Mouse (Mus musculus) stomach, adult 2 months (tissue): Measurements from ENCODE around the gene Olfr917. TPM values are rescaled to one million over a fixed set of nuclear protein-coding genes. Genes with fewer than 3 reads are reported as not detected.

Experiments used
- polyA plus RNA-seq: library from polyadenylated mRNA; depleted of rRNA; stranded (reverse); fragments of >200 nt; gene quantifications from 2 replicates; pipeline ENCODE4 v1.2.3, GENCODE M21; 2012; rRNA removed

Gene Olfr917
- not detected in 2 replicates for polyA plus RNA-seq

DNA sequence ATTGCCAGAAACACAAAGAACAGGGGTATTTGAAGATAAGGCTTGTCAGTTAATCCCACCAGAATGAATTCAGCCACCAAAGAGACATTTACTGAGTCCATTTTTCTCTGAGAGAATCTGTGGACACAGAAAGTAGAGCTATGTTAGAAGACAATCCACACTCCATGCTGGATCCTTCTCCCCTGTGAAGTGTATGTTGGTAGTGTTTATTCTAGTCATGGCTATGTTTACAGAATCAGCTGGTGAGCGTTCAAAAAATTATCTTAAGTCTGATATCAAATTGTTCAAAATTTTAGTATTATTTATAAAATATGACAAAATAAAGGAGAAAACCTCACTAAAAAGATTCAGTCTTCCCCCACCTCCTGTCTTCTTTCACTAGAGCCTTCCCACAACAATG, at the start of gene Olfr917:
Olfr917 (minus strand) TSS at position 101 of the 400 bp plus-strand sequence.

DNA sequence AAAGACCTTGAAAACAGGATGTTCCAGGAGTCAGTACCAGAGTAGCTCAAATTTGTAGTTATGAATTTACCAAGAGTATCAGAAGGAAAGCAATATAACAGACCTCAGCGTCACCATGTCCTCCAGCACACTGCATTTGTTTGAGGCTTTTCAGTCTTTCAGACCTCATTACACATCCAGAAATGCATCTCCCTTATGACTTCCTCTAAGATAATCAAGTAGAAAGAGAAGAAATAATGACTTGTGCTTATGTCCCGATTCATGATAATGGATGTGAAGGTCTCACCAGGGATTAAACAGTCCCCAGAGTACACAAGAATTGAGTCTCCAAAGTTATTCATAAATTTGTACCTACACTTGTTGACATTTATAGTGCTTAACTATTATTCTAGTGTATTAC, 8.9 kb upstream of the Olfr917 start, which contains the start of gene Olfr918:
Olfr918 (minus strand) TSS at position 101 of the 400 bp plus-strand sequence.

DNA sequence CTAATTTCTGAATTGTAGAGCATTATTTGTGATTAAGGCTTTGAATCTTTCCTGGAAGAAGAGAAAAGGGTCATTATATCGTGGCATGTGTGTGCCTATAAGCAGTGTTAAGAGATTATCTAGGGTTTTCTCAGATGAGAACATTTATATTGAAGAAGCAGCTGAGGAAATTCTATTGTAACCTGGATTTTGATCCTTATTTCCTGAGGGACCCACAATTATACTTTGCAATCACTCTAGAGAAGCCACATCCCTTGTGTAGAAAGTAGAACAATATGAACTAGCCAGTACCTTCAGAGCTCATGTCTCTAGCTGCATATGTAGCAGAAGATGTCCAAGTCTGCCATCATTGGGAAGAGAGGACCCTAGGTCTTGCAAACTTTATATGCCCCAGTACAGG, 5.9 kb downstream of the Olfr917 start, which contains the start of gene Olfr916:
Olfr916 (minus strand) TSS at position 101 of the 400 bp plus-strand sequence.

Other genes starting within 250 kb of the Olfr917 start
- not detected in 2 replicates for gene Olfr901, start 236.4 kb downstream of the Olfr917 start, polyA plus RNA-seq
- gene Olfr902, start 218.2 kb downstream of the Olfr917 start, polyA plus RNA-seq, result not detected in 2 replicates
- not detected in 2 replicates for gene Olfr904, start 202.7 kb downstream of the Olfr917 start, polyA plus RNA-seq
- gene Olfr905, start 194.7 kb downstream of the Olfr917 start, polyA plus RNA-seq, result not detected in 2 replicates
- not detected in 2 replicates for gene Olfr906, start 178.8 kb downstream of the Olfr917 start, polyA plus RNA-seq
- gene Olfr907, start 170.0 kb downstream of the Olfr917 start, polyA plus RNA-seq, result not detected in 2 replicates
- not detected in 2 replicates for gene Olfr911-ps1, start 144.3 kb downstream of the Olfr917 start, polyA plus RNA-seq
- not detected in 2 replicates for gene Olfr910, start 128.0 kb downstream of the Olfr917 start, polyA plus RNA-seq
- not detected in 2 replicates for gene Olfr912, start 85.7 kb downstream of the Olfr917 start, polyA plus RNA-seq
- gene Olfr913, start 73.1 kb downstream of the Olfr917 start, polyA plus RNA-seq, result not detected in 2 replicates
- gene Olfr914, start 60.7 kb downstream of the Olfr917 start, polyA plus RNA-seq, result not detected in 2 replicates
- not detected in 2 replicates for gene Olfr916, start 6.0 kb downstream of the Olfr917 start, polyA plus RNA-seq
- not detected in 2 replicates for gene Olfr918, start 8.8 kb upstream of the Olfr917 start, polyA plus RNA-seq
- not detected in 2 replicates for gene Olfr919, start 37.8 kb upstream of the Olfr917 start, polyA plus RNA-seq
- 1.7 and 3.0 TPM in 2 replicates for gene Vwa5a, start 52.4 kb upstream of the Olfr917 start, polyA plus RNA-seq
- not detected in 2 replicates for gene Olfr920, start 86.5 kb upstream of the Olfr917 start, polyA plus RNA-seq
- not detected in 2 replicates for gene Olfr921, start 107.2 kb upstream of the Olfr917 start, polyA plus RNA-seq
- not detected in 2 replicates for gene Olfr922, start 148.8 kb upstream of the Olfr917 start, polyA plus RNA-seq
- gene Olfr923, start 160.7 kb upstream of the Olfr917 start, polyA plus RNA-seq, result not detected in 2 replicates
- not detected in 2 replicates for gene Olfr924, start 178.6 kb upstream of the Olfr917 start, polyA plus RNA-seq
- gene Olfr26, start 189.2 kb upstream of the Olfr917 start, polyA plus RNA-seq, result not detected in 2 replicates
- gene Olfr926, start 211.3 kb upstream of the Olfr917 start, polyA plus RNA-seq, result not detected in 2 replicates